Mouse (Mus musculus): ENCODE measurements around the gene Baiap2.

Gene Baiap2

DNA sequence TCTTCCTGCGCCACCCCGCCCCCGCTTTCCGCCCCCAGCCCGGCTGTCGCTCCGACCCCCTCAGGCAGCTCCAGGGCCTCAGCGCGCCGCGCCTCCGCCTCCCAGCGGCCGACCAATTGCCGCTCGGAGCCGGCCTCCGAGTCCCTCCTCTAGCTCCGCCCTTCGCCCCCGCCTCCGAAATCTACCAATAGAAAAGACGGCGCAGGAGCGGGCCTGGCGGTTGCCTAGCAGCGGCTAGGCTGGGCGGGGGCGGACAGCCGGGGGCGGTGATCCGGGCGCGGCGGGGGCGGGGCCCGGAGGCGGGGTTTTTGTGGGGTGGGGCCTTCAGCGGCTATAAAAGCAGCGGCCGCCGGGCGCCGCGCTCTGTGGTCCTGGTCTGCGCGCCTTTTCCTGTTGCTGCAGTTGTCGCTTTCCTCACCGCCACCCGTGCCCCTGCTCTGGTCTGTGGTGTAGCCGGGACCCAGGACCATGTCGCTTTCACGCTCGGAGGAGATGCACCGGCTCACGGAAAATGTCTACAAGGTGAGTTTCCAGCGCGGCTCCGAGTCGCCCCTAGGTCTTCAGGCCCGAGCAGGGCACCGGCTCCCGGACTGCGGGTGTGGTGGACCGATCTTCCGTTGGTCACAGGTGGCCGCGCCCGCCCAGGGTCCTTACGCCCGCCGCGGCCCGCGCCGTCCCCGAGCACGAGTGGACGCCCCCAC lies at the start of gene Baiap2:
TSS of gene Baiap2 (plus strand) at position 37 of the 701 bp plus-strand sequence.
- DNase-seq (ENCODE audit: low read depth, low spot score): peak; percentile 98

DNA sequence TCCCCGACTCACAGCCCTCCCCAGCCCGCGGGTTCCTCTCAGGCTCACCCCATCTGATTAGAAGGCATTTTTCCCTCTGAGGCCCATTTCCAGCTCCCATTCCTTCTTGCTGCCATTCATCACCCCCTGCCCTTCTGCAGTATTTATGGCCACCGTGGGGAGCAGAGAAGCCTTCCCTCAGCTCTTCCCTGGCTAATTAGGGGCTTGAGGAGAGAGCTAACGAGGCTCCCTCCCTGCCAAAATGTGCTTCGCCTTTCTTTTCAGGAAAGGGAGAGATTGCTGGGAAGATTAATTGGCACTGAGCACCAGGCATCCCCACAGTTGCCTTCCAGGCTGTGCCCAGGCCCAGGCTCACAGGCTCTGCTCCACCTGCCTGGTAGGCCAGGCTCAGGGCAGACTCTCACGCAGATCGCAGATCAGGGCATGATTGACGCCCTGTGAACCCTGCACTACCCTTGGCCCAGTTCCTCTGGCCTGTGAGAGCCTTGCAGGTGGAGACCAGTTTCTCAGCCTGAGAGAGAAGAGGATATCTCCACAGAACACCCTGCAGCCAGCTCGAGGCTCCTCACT lies 48.8 kb upstream of the Baiap2 start:
- no peak for DNase-seq (ENCODE audit: low read depth, low spot score)

GRCm38 (mm10) chr11:119894634-119895033 lies 47.9 kb upstream of the Baiap2 start:
- DNase-seq (ENCODE audit: low read depth, low spot score): peak; percentile 46

GRCm38 (mm10) chr11:119897041-119897440 lies 45.5 kb upstream of the Baiap2 start:
- DNase-seq (ENCODE audit: low read depth, low spot score): no peak

- DNase-seq (ENCODE audit: low read depth, low spot score): no peak
These were observed 43.6 kb upstream of the Baiap2 start for GRCm38 (mm10) chr11:119898976-119899375.

DNA sequence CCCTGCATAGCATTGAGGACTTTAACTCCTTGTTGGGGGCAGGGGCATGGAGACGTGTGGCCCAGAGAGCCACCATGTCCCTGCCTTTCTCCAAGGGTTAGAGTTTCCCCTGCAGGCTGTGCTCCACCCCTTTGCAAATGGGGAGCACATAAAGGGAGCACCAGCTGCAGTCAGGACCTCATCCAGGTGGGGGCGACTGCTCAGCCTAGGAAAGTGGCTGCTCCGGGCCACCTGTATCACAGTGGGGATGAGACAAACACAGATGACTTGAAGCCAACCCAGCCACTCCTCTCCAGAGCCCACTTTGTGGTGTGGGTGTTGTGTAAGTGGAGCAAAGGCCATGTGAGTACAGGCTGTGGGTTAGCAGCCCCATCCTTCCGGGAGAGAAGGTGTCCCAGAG lies 41.4 kb upstream of the Baiap2 start:
- DNase-seq (ENCODE audit: low read depth, low spot score): no peak

- no peak for DNase-seq (ENCODE audit: low read depth, low spot score)
These were observed 39.7 kb upstream of the Baiap2 start for GRCm38 (mm10) chr11:119902891-119903290.

DNA sequence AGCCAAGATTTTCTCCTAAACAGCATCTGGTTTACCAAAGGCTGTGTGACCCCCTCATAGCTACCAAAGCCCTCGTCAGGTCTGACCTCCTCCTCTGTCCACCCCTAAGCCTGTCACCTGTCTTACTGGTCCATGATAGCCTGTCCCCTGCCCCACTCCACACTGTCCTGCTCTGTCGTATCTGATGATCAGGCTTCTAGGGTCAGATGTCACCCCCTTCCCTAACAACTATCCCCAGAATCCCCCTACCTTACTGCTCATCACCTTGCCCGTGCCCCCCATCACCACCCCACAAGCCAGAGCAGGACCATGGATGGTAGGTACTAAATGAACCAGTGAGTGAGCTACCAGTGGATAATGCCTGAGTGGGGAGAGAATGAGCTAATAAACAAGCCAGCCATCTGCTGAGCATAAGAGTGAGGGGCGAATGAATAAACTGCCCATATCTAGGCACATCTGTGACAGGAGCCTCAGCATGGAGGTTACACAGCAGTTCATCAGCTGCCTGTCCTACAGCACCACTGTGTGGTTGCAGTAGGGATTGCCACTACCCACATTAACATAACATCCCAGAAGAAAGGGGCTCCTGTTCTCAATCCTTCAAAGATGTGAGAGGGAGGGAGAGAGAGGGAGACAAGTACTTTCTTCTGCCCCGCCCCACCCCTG lies 37.8 kb upstream of the Baiap2 start:
- peak; percentile 81 for DNase-seq (ENCODE audit: low read depth, low spot score)

DNA sequence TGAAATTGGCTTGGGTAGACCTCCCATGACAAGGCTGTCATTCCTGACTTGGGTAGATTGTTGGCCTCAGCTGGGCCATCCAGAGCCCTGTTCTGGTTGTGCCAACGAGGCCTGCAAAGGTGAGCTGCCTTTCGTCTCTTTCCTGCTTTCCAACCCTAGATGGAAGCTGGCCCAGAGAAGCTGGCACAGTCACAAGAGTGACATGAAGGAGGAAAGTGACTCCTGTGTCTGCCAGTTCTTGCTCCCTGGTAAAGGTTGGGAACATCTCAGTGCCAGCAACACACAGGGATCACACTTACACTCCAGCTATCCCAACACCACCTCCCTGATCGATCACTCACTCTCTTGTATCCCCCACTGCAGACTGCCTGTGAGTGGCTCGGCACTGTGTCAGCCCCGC lies 36.8 kb upstream of the Baiap2 start:
- no peak for DNase-seq (ENCODE audit: low read depth, low spot score)

GRCm38 (mm10) chr11:119907006-119907650 lies 35.4 kb upstream of the Baiap2 start:
- no peak for DNase-seq (ENCODE audit: low read depth, low spot score)

- no peak for DNase-seq (ENCODE audit: low read depth, low spot score)
These were observed 34.9 kb upstream of the Baiap2 start for GRCm38 (mm10) chr11:119907711-119908110.

- DNase-seq (ENCODE audit: low read depth, low spot score): peak; percentile 82
These were observed 33.1 kb upstream of the Baiap2 start for GRCm38 (mm10) chr11:119909436-119909835.

- DNase-seq (ENCODE audit: low read depth, low spot score): no peak
These were observed 29.7 kb upstream of the Baiap2 start for GRCm38 (mm10) chr11:119912845-119913244.

- DNase-seq (ENCODE audit: low read depth, low spot score): peak; percentile 87
These were observed 29.1 kb upstream of the Baiap2 start, which contains the start of gene Chmp6 for GRCm38 (mm10) chr11:119913291-119913934. Chmp6 (plus strand) TSS chr11:119913441.

GRCm38 (mm10) chr11:119913935-119914314 lies 28.6 kb upstream of the Baiap2 start:
- DNase-seq (ENCODE audit: low read depth, low spot score): no peak

DNA sequence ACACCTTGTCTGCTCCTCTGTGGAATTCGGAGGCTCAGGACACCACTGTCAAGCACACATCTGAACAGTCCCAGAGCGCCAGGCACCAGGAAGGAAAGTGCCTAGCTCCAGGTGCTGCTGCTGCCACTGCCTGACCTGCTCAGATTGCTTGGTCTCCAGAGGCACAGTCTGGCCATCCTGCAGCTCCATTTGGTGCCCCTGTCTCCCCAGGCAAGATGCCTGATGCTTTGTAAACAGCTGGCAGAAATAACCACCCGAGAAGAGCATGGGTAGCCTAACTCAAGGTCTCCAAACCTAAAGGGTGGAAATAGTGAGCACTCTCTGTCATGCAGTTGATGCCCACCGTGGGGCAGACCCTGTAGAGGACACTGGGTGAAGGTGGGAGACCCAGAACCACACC lies 28.2 kb upstream of the Baiap2 start:
- DNase-seq (ENCODE audit: low read depth, low spot score): no peak

GRCm38 (mm10) chr11:119915666-119916065 lies 26.9 kb upstream of the Baiap2 start:
- DNase-seq (ENCODE audit: low read depth, low spot score): no peak

GRCm38 (mm10) chr11:119916102-119916790 lies 26.3 kb upstream of the Baiap2 start:
- DNase-seq (ENCODE audit: low read depth, low spot score): no peak

GRCm38 (mm10) chr11:119916834-119917469 lies 25.6 kb upstream of the Baiap2 start:
- DNase-seq (ENCODE audit: low read depth, low spot score): no peak

GRCm38 (mm10) chr11:119918521-119918920 lies 24.0 kb upstream of the Baiap2 start:
- DNase-seq (ENCODE audit: low read depth, low spot score): no peak

DNA sequence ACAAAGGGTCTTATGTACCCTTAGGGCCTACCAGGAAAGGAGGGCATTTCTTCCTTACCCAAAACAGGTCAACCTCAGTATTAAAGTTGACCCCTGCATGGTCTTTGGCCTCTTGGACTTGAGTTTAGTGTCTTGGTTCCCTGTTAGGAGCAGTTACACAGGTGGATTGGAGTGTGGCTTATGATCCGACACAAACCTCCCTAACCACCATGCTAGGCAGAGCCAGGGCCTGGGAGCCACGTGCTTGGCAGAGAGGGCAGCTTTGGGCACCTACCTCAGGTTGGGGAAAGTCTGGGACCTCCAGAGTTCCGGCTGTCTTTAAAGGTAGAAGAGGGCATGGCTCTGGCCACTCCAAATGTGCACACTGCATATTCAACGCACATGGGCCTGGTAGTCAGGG lies 23.1 kb upstream of the Baiap2 start:
- no peak for DNase-seq (ENCODE audit: low read depth, low spot score)
